Mouse (Mus musculus) retina, embryonic 14.5 days (tissue): ENCODE measurements around the gene Tll1.
A peak's percentile ranks its signal among the peaks of the same experiment; 100 is the strongest.
"Not testable (repeated sequence)": the region's sequence is repeated elsewhere in the genome, so short reads cannot be mapped to it uniquely, and the experiment has no call there.

ENCODE experiments used
- DNase-seq: peaks from one replicate; pipeline ENCODE4 v3.0.0-alpha.2; 2015; ENCODE audit warnings: low spot score

Gene Tll1

GRCm38 (mm10) chr8:64057571-64057970, 148.5 kb downstream of the Tll1 start:
- no peak for DNase-seq

GRCm38 (mm10) chr8:64048556-64048955, 157.5 kb downstream of the Tll1 start:
- peak; percentile 17 for DNase-seq

GRCm38 (mm10) chr8:64047963-64048505, 158.0 kb downstream of the Tll1 start:
- peak; percentile 6 for DNase-seq

GRCm38 (mm10) chr8:64041303-64041884, 164.7 kb downstream of the Tll1 start:
- no peak for DNase-seq

GRCm38 (mm10) chr8:64030672-64031385, 175.2 kb downstream of the Tll1 start:
- no peak for DNase-seq

GRCm38 (mm10) chr8:64030081-64030480, 176.0 kb downstream of the Tll1 start:
- no peak for DNase-seq

GRCm38 (mm10) chr8:64029525-64029924, 176.5 kb downstream of the Tll1 start:
- no peak for DNase-seq

GRCm38 (mm10) chr8:64024359-64024758, 181.7 kb downstream of the Tll1 start:
- DNase-seq: no peak

GRCm38 (mm10) chr8:64023579-64023978, 182.5 kb downstream of the Tll1 start:
- DNase-seq: peak; percentile 80

- DNase-seq: no peak
Observed at GRCm38 (mm10) chr8:64023027-64023426, 183.0 kb downstream of the Tll1 start.

- DNase-seq: not testable (repeated sequence)
Observed at GRCm38 (mm10) chr8:63970612-63971391, 235.3 kb downstream of the Tll1 start.
